Mouse (Mus musculus) megakaryocyte, embryonic 14.5 days (primary cell): ENCODE data around the gene Nrap. TPM values are rescaled to one million over a fixed set of nuclear protein-coding genes. Genes with fewer than 3 reads are reported as not detected.
A peak's percentile ranks its signal among the peaks of the same experiment; 100 is the strongest.

ENCODE experiments used
- H3K27me3 ChIP-seq: replicated peaks from 2 replicates; pipeline ENCODE3; 2012; ENCODE audit warnings: inconsistent platforms
- H3K36me3 ChIP-seq: replicated peaks from 2 replicates; pipeline ENCODE3; 2012; ENCODE audit warnings: low read length, inconsistent platforms, mixed read lengths
- H3K4me1 ChIP-seq: 2 replicates; pipeline ENCODE4 v1.6.1; 2012; ENCODE audit warnings: inconsistent platforms
- H3K4me3 ChIP-seq: replicated peaks from 2 replicates; pipeline ENCODE3; 2012; ENCODE audit warnings: moderate library complexity, mild to moderate bottlenecking, inconsistent platforms
- H3K9me3 ChIP-seq: 2 replicates; pipeline ENCODE4 v1.6.1; 2012; ENCODE audit warnings: inconsistent platforms
- FLI1 ChIP-seq: IDR thresholded peaks from 2 replicates; pipeline ENCODE4 v1.6.1; 2012; ENCODE audit warnings: low read length, inconsistent platforms, mixed read lengths
- GATA1 ChIP-seq: IDR thresholded peaks from 3 replicates; pipeline ENCODE4 v1.6.1; 2012; ENCODE audit warnings: mixed read lengths, low read length, inconsistent platforms, borderline replicate concordance
- polyA plus RNA-seq: library from polyadenylated mRNA; stranded (reverse); fragments of >175 nt; gene quantifications from 2 replicates; pipeline ENCODE4 v1.2.3, GENCODE M21; 2012; ENCODE audit warnings: low replicate concordance; ENCODE audit not compliant: insufficient read depth

The Nrap gene
- polyA plus RNA-seq, 1 experiment: not detected

GRCm38 (mm10) chr19:56386095-56386494 is 3.7 kb downstream of the Nrap start:
- no peaks in the 10 kb centered on the region for H3K36me3 ChIP-seq
- H3K9me3 ChIP-seq: no peaks in the 10 kb centered on the region
- no peak for TF ChIP-seq GATA1
- TF ChIP-seq FLI1: no peak
- peaks cover 8% of the 10 kb centered on the region for H3K27me3 ChIP-seq
- peaks cover 18% of the 10 kb centered on the region for H3K4me1 ChIP-seq
- no peak overlapping the region for H3K4me3 ChIP-seq

GRCm38 (mm10) chr19:56385546-56385945 is 4.3 kb downstream of the Nrap start:
- Histone ChIP-seq H3K4me3 (no peak overlapping the region), H3K4me1 (peaks cover 15% of the 10 kb centered on the region), H3K9me3 (no peaks in the 10 kb centered on the region), H3K36me3 (no peaks in the 10 kb centered on the region), H3K27me3 (peaks cover 11% of the 10 kb centered on the region)
- TF ChIP-seq FLI1: no peak
- no peak for TF ChIP-seq GATA1

- Histone ChIP-seq H3K4me1 (peaks cover 7% of the 10 kb centered on the region), H3K9me3 (no peaks in the 10 kb centered on the region; the same call in 1 of the 2 replicates)
- TF ChIP-seq FLI1: no peak
Observed at GRCm38 (mm10) chr19:56381407-56381806, 8.4 kb downstream of the Nrap start.

GRCm38 (mm10) chr19:56380341-56380740 is 9.5 kb downstream of the Nrap start:
- H3K4me1 ChIP-seq: peaks cover 7% of the 10 kb centered on the region
- TF ChIP-seq GATA1 (no peak), FLI1 (no peak)

More at GRCm38 (mm10) chr19:56381407-56381806, 8.4 kb downstream of the Nrap start:
- Histone ChIP-seq H3K4me3 (no peak overlapping the region), H3K36me3 (no peaks in the 10 kb centered on the region), H3K27me3 (peaks cover 15% of the 10 kb centered on the region)

GRCm38 (mm10) chr19:56378554-56379172 is 11.2 kb downstream of the Nrap start:
- TF ChIP-seq FLI1 (no peak), GATA1 (no peak)
- H3K36me3 ChIP-seq: no peaks in the 10 kb centered on the region
- H3K9me3 ChIP-seq: no peaks in the 10 kb centered on the region; the same call in 1 of the 2 replicates
- peaks cover 18% of the 10 kb centered on the region for H3K27me3 ChIP-seq
- peaks cover 7% of the 10 kb centered on the region for H3K4me1 ChIP-seq
- no peak overlapping the region for H3K4me3 ChIP-seq

More at GRCm38 (mm10) chr19:56380341-56380740, 9.5 kb downstream of the Nrap start:
- no peaks in the 10 kb centered on the region for H3K36me3 ChIP-seq
- H3K4me3 ChIP-seq: no peak overlapping the region
- peaks cover 15% of the 10 kb centered on the region for H3K27me3 ChIP-seq
- no peaks in the 10 kb centered on the region; the same call in 1 of the 2 replicates for H3K9me3 ChIP-seq

GRCm38 (mm10) chr19:56378007-56378406 is 11.8 kb downstream of the Nrap start:
- TF ChIP-seq GATA1 (no peak), FLI1 (no peak)
- Histone ChIP-seq H3K27me3 (peaks cover 18% of the 10 kb centered on the region), H3K4me1 (peaks cover 7% of the 10 kb centered on the region), H3K36me3 (no peaks in the 10 kb centered on the region), H3K9me3 (no peaks in the 10 kb centered on the region; the same call in 1 of the 2 replicates), H3K4me3 (no peak overlapping the region)

- Histone ChIP-seq H3K36me3 (no peaks in the 10 kb centered on the region), H3K4me1 (peaks cover 28% of the 10 kb centered on the region), H3K9me3 (no peaks in the 10 kb centered on the region; the same call in 1 of the 2 replicates), H3K4me3 (no peak overlapping the region), H3K27me3 (peaks cover 7% of the 10 kb centered on the region)
- TF ChIP-seq GATA1 (no peak), FLI1 (no peak)
Observed at GRCm38 (mm10) chr19:56374011-56374410, 15.8 kb downstream of the Nrap start.

GRCm38 (mm10) chr19:56373246-56373645 is 16.6 kb downstream of the Nrap start:
- TF ChIP-seq FLI1: no peak
- TF ChIP-seq GATA1: no peak
- Histone ChIP-seq H3K36me3 (no peaks in the 10 kb centered on the region), H3K4me3 (no peak overlapping the region), H3K9me3 (no peaks in the 10 kb centered on the region; the same call in 1 of the 2 replicates), H3K27me3 (peaks cover 11% of the 10 kb centered on the region), H3K4me1 (peaks cover 30% of the 10 kb centered on the region)

- no peak for TF ChIP-seq GATA1
- Histone ChIP-seq H3K4me1 (peaks cover 35% of the 10 kb centered on the region), H3K36me3 (no peaks in the 10 kb centered on the region), H3K4me3 (no peak overlapping the region), H3K9me3 (no peaks in the 10 kb centered on the region; the same call in 1 of the 2 replicates), H3K27me3 (peaks cover 13% of the 10 kb centered on the region)
Observed at GRCm38 (mm10) chr19:56372226-56372625, 17.6 kb downstream of the Nrap start.

GRCm38 (mm10) chr19:56370389-56371150 is 19.3 kb downstream of the Nrap start:
- Histone ChIP-seq H3K4me3 (peak overlapping the region; percentile 50), H3K36me3 (no peaks in the 10 kb centered on the region), H3K4me1 (peaks cover 35% of the 10 kb centered on the region), H3K9me3 (no peaks in the 10 kb centered on the region), H3K27me3 (peaks cover 20% of the 10 kb centered on the region)
- no peak for TF ChIP-seq FLI1
